Mouse (Mus musculus): ENCODE measurements around the gene Cypt1. TPM values are rescaled to one million over a fixed set of nuclear protein-coding genes. Genes with fewer than 3 reads are reported as not detected.

Cypt1 gene
- polyA plus RNA-seq (2016; fragmentation: Nextera tagmentation; extraction: Ambion mirVana), result not detected in 2 replicates

DNA sequence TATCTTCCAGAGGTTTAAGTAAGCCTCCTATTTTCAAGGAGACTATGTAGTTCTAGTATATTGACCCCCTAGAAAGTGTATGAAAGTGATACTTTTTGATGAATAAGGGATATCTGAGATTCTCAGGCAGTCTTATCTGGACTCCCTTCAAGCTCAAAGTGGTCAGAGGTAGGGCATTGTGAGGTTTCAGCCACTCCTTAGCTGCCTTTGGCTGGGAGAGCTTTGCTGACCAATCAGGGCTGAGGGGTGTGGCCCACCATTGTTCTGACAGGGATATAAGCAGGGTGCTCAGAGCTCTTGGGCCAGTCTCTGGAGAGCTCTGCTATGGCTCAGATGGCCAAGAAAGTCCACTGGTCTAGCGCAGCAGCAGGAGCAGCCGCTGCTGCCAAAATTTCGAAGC is at the start of gene Cypt1:
TSS of gene Cypt1 (plus strand) at position 301 of the 400 bp plus-strand sequence.
- no peaks in the 10 kb centered on the region for H3K36me3 ChIP-seq
- no peak for DNase-seq (ENCODE audit: low spot score)
- no peaks in the 10 kb centered on the region for H3K9me3 ChIP-seq
- H3K4me3 ChIP-seq, result no peak within 1 kb of the TSS
- H3K27me3 ChIP-seq (ENCODE audit: insufficient read depth, poor library complexity, severe bottlenecking), result no peaks in the 10 kb centered on the region
- WGBS, result 95% methylated on average over 3 of the region's 3 CpGs
- H3K27ac ChIP-seq, result no peak within 1 kb of the TSS
- H3K4me1 ChIP-seq (replicated peaks), result no peaks in the 10 kb centered on the region

DNA sequence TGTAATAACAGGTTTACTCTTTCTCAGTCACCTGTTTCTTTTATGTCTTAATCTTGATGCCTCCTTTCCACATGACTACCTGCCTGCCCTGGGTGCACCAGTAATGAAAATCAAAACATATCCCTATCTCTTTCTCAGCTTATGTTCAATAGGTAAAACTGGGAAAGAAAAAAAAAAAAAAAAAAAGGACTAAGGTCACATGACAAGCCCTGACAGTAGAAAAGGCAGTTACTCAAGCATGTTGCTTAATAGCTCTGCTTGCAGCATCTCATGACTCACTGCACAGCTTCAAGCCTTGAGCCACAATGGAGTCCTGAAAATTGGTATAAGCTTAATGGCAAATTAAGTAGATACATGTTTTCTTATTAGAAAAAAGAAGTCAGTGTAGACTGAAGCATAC is 24.1 kb downstream of the Cypt1 start:
- Histone ChIP-seq H3K27ac (no peak overlapping the region), H3K9me3 (no peaks in the 10 kb centered on the region), H3K27me3 (ENCODE audit: insufficient read depth, poor library complexity, severe bottlenecking) (no peaks in the 10 kb centered on the region), H3K4me1 (replicated peaks) (no peaks in the 10 kb centered on the region), H3K4me3 (no peak overlapping the region), H3K36me3 (no peaks in the 10 kb centered on the region)
- no peak for DNase-seq (ENCODE audit: low spot score)

GRCm38 (mm10) chrX:16557061-16557460 is 34.4 kb downstream of the Cypt1 start:
- no peaks in the 10 kb centered on the region for H3K4me1 ChIP-seq (replicated peaks)
- H3K27me3 ChIP-seq (ENCODE audit: insufficient read depth, poor library complexity, severe bottlenecking), result no peaks in the 10 kb centered on the region
- no peak overlapping the region for H3K27ac ChIP-seq
- 77% methylated on average over 1 of the region's 1 CpGs for WGBS
- no peak overlapping the region for H3K4me3 ChIP-seq
- H3K9me3 ChIP-seq, result no peaks in the 10 kb centered on the region
- no peaks in the 10 kb centered on the region for H3K36me3 ChIP-seq
- DNase-seq (ENCODE audit: low spot score), result no peak

DNA sequence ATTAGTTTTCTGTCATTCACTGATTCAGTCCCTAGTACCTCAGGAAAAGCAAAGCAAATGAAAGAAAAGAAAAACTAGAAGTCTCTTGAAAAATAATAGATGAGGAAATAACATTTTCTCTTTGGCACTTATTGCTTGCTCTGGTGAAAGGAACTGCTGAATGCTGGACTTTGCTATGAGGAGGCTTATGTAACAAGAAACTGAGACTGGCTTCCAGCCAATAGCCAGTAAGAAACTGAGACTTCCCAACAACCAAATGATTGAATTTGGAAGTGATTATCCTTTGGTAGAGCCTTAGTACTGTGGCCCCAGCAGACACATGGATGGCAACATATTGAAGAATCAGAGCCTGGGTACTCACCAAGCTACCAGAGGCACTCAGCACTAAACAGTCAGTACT is 35.8 kb downstream of the Cypt1 start:
- Histone ChIP-seq H3K27me3 (ENCODE audit: insufficient read depth, poor library complexity, severe bottlenecking) (no peaks in the 10 kb centered on the region), H3K4me3 (no peak overlapping the region), H3K9me3 (no peaks in the 10 kb centered on the region), H3K4me1 (replicated peaks) (no peaks in the 10 kb centered on the region), H3K36me3 (no peaks in the 10 kb centered on the region), H3K27ac (no peak overlapping the region)
- DNase-seq (ENCODE audit: low spot score), result no peak

Other genes starting within 250 kb of the Cypt1 start
- gene Maoa, start 96.8 kb downstream of the Cypt1 start, polyA plus RNA-seq (2016; fragmentation: Nextera tagmentation; extraction: Ambion mirVana), result 12.6 and 16.4 TPM in 2 replicates

Measured in hindbrain, embryonic 10.5 days (tissue).